Mouse (Mus musculus): ENCODE data around the gene Vtcn1.
"Not testable (repeated sequence)": the region's sequence is repeated elsewhere in the genome, so short reads cannot be mapped to it uniquely, and the experiment has no call there.

Gene Vtcn1

DNA sequence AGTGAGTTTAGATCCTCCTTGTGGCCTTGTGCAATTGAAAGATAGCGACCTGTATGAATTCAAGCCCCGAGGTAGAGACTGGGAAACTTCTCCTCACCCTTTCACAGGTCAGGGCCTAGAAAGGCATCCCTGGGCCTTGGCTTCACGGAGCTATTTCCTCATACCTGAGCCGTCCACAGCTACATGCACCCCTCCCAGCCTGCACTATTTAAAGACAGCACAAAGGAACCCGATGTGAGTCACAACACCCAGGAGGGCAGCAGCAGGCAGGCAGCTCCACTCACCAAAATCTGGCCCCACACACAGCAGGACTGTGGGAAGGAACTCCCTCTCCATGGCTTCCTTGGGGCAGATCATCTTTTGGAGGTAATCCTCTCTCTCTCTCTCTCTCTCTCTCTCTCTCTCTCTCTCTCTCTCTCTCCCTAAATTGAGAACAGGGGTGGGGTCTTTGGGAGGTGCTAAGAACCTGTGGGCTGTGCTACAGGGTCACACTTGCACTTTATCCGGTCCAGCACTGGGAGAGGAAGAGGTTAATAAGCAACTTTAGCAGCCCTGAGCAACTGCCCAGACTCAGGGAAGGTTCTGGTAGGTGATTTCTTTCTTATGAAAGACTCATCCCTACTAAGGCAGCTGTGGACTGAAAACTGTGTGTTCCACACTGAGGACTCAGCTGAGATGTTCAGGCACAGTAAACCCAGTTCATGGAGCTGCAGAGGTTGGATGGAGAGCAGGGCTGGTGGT is at the start of gene Vtcn1:
TSS of gene Vtcn1 (plus strand) at position 235 of the 741 bp plus-strand sequence.
- peak; percentile 22 to 33 for DNase-seq

DNA sequence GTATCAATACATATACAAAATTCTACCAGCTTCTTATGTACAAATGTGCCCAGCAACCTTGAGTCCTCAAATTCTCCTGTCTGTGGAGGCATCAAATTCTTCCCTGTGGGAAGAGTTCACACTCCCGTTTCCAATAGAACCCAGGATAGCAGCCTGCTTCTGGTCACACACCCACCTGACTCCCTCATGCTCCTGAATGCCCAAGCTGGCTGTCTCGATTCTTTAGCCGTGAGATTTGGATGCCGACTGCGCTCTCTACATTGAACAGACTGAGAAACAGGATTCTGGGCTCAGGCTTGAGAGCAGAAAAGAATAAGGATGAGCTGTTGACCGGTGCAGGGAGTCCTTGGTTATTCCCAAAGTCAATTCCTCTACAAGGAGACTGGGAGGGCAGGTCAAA is 48.3 kb upstream of the Vtcn1 start:
- DNase-seq, result no peak

DNA sequence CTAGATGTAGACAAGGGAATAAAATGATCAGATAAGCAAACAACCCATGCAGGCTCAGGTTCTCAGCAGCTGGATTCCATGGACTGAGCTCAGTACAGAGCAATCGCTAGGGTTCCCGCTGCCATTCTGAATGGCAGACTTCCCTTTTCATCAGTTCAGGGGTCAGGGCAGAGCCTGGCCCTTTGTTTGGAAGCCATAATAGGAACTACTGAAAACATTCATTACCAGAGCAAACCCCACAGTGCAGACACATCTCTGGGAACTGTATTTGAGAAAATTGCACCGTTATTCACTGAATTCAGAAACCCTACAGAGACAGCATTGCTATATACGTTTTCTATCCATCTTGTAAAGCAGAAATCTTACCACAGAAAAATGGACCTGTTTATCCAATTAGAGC is 47.7 kb upstream of the Vtcn1 start:
- DNase-seq, result no peak

DNA sequence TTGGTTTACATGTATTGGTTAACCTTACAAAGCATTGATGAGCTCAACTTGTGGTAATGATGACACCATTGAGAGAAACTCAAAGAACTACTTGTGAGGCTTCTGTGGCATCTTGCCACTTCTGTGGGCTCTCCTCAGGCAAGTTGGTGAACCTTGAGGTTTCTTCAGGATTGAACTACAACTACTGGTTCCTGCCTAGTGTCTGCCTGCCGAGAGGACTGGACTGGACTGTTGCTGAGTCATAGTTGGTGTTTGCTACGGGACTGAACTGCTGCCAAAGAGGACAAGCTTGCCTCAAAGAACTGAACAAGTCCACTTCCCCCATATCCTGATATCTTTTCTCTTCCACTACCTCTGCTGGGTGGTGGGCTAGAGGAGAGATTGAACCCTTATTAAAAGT is 39.2 kb upstream of the Vtcn1 start:
- peak; percentile 11 to 20 for DNase-seq

DNA sequence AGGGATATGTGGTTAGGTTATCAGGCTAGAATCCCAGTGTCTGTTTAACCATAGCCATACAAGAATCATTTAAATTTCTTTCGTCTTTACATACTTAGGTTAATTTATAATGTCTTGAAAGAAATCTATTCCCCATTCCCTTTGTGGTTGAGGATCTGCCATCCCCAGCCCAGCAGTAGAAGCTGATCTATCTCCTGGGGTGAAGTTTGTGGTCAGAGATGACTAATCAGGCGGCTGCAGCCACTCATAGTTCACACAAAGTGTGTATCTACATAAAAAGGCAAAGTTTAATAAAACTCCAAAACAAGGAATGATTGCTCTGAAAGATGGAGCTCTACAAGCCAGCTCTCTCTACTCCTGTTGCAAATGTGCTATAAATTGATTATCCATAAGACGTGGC is 33.6 kb upstream of the Vtcn1 start:
- no peak for DNase-seq

DNA sequence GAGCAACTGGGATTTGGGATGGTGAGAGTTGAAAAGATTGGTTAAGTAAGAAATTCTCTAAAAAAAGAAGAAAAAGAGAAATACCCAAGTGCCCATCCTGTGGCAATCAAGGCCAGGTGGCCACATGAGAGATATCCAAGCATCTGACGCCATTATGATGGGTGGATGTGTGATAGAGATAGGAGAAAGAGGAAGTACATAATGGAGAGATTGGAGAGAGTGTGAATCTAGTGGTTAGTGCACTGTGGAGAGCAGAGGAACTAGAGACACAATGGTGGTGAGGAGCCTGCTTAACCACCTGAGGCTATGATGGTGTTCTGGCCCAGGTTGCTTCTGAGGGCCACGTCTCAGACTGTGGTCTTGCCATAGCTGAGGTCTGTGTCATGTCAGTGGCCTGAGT is 31.9 kb upstream of the Vtcn1 start:
- DNase-seq, result no peak

DNA sequence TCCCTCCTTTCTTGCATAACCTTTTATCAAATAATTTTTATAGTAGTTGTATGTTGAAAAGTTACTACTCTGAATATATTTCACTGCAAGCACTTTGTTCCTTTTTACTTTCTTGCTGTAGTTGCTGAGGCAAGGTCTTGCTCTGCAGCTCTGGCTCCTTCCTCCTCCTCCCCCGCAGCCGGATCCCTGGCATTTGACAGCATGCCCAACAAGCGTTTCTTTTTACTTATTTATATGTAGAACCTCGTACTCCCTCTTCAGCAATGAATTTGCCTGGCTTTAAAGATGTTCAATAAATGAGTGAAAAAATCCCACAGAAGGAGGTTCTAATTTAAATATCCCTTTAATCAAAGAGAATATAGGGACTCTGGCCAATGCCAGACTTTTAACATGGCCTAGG is 28.7 kb upstream of the Vtcn1 start:
- no peak for DNase-seq

DNA sequence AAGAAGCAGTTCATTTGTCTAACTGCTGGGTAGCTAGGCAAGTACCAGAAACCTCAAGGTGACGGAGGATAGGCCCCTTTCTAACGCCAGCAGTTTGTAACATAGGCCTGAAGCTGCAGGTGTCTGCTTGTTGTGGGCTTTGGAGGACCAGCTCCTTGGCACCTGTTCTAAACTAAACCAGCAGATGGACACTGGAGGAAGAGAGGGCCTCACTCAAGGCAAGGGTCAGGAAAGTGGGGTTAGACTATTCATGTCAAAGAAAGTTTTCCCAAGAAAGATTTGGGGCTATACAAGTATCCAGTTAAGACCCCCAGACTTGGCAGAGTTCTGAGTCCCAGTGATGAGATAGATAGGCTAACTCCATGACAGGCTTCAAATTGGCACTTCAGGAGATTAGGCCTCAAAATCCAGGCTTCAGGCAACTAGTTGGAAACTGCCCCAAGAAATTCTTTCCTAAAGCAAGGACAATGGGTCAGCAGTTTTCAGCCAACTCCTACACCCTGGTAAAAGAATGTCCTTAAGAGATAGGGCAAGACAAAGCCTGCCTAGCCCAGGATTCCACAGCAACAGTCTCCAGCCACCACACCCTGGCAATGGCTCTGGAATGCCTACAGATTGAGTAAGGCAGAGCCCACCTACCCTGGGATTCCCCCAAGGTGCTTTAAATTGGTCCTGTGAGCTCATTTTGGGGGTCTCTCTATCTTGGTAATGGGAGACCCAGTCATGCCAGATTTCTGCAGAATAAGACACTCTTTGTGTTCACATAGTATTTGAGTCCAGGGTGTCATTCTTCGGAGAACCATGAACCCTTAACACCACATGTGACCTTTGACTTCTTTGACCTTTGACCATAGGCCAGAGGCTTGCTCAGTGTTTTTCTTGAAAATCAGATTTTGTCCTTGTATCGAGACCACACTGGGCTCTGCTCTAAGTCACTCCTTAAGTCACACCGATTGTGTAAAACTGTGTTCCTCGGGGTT is 27.8 kb upstream of the Vtcn1 start:
- no peak for DNase-seq

DNA sequence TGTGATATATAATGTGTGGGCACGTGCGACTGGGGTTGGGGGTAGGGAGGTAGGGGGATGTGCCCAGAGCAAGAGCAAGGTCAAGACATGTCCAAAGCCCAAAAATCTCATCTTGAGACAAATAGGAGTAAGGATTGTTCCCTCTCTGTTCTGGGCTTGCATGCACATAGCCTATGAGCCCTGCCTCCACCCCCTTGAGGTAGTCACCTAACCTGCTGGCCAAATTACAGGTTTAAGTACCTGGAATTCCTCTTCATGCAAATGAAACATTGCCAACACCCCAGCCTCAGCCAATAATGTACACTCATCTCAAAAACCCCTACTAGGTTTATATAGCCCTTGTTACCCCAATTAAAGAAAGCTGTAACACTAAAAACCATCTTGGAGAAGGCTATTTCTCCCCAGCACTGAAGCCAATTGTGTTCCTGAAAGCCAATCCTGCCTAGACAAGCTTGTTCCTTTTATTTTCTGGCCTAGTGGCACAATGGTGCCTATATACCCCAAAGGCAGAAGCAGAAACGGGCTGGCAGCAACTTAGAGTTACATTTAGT is 26.3 kb upstream of the Vtcn1 start:
- DNase-seq, result no peak

DNA sequence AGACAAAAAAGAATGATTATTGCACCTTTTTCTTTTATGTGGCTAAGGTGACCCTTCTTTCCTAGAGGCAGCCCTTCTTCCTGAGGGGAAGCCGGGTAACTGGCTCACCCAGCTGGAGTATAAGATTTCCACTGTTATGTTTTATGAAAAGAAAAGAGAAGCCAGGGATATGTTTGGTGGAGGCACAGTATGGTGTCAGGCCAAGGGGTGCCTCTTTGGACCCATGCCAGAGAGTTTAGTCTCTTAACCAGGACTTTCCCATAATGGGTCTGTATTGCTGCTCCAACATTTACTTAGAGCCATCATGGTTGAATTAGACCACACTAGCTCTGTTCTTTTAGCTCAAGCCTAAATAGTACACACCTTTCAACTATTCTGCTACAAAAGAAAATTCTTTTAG is 20.3 kb upstream of the Vtcn1 start:
- no peak for DNase-seq

DNA sequence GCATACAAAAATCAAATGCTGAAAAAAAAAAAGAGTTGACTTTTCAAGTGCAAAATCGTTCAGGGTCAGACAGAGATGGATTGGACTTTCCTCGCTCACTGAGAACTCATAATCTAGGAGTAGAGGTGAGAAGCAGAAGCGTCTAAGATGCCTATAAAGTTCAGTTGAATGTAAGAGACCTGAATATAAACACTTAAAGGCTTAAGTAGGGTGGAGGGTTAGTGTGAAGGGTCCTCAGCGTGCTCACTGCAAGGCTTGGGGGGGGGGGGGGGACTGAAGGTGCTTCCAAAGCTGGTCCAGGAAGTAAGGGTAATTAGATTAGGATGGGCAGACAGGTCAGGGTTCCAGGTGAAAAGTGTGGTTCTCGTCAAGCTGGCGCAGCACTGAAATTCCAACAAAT is 19.3 kb upstream of the Vtcn1 start:
- DNase-seq, result no peak

DNA sequence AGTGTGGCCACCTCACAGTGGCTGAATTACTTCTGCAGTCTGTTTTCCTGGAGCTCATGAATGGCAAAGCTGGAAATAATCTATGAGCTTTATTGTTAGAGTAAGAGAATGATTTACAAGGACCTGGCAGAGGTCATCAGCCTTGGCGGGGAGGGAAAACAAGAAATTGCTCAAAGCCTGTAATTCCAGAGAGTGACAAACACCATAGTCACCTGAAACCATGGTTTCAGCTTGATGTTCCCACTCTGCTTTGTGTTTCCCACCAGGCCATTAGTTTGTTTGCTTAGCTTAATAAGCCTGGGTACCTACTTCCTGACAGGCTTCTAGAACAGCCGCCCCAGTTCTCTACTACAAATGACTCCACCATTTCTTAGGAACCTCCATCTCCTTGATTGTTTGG is 14.8 kb upstream of the Vtcn1 start:
- DNase-seq, result peak in 1 of 2 experiments; percentile 5

DNA sequence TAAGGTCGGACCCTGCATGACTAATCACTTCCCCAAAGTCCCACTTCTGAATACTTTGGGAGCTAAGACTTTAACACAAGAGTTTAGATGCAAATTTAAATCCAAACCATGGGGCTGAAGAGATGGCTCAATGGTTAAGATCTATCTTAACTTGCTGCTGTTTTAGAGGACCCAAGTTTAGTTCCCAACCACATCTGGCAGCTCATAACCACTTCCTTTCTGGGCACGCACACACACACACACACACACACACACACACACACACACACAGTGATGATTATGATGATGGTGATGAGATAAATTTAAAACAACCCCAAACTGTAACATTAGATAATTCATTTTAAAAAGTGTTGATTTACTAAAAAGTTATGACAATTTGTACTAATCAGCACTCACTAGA is 13.4 kb upstream of the Vtcn1 start:
- no peak for DNase-seq

DNA sequence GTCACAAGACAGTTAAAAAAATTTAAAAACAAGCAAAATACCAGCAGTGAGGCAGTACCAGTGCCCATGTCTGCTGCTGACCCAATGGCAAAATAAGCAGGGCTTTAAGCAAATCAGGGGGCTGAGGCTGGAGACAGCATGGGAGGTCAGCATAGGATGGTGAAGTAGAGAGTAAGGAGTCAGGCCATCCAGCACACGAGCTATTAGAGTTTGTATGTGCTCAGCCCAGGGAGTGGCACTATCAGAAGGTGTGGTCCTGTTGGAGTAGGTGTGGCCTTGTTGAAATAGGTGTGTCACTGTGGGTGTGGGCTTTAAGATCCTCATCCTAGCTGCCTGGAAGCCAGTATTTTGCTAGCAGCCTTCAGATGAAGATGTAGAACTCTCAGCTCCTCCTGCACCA is 9.8 kb upstream of the Vtcn1 start:
- DNase-seq, result not testable (repeated sequence)

DNA sequence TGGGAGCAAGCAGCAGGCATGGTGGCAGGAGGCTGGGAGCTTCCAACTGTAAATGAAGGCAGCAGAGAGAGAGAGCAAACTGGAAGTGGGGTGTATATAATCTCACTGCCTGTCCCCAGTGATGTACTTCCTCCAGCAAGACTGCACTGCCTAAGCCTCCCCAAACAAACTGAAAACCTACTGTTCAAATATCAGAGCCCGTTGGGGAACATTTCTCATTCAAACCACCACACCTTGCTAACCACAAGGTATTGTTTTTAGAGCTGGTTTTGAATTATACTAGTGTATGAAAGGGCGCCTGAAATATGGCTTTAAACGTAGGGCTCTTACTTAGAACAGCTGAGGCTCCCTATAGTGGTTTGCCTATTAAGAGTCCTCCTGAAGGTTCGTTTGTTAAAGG is 6.5 kb upstream of the Vtcn1 start:
- no peak for DNase-seq

DNA sequence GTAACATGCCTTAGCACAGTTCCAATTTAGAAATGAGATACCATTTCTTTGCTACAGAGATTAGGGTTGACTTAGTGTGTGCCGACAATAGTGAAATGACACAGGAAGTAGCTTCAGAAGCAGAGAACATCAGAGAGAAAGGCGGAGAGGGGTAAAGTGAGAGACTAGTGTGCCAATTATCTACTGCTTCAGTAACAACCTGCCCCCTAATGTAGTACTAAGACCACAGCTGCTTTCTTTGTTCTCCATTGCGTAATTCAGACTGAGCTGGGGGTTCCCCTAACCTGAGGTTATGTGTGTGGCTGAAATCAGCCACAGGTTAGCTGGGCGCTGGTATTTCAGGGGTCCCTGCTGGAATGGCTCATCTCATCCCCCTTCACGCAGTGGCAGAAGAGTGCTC is 5.7 kb upstream of the Vtcn1 start:
- no peak for DNase-seq

DNA sequence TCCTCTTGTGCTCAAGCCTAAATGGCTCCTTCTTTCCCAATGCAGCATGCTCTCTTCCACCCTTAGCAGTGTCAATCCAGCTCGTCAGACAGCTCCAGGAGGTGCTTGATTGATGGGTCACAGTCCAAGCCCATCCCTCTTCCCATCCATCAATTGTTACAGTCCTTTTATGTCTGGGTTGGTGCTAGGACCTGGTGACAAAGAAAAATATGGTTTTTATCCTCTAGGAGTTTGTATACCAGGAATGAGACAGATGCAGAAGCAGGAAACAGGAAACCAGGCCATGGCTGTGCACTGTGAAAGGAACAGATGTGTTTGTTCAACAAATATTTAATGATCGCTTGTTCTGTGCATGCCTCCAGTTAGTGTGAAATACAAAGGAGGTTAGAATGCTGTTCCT is 4.4 kb upstream of the Vtcn1 start:
- DNase-seq, result no peak

DNA sequence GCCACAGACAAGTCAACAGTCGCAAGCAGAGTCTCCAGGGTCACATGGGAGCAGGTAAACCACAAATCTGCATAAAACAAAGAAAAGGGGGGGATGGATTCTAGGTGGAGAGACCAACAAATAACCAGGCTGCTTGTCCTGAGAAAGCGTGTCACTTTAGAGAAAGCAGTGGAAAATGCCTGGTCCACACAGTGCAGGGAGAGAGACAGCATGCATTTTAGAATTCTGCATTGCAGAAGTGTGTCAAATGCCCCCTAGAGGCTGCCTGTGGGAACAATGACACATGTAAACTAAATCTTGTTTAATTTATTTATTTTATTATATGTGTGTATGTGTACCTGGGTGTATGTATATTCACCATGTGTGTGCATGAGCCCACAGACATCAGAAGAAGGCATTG is 4.0 kb upstream of the Vtcn1 start:
- DNase-seq, result peak in 1 of 2 experiments; percentile 33

DNA sequence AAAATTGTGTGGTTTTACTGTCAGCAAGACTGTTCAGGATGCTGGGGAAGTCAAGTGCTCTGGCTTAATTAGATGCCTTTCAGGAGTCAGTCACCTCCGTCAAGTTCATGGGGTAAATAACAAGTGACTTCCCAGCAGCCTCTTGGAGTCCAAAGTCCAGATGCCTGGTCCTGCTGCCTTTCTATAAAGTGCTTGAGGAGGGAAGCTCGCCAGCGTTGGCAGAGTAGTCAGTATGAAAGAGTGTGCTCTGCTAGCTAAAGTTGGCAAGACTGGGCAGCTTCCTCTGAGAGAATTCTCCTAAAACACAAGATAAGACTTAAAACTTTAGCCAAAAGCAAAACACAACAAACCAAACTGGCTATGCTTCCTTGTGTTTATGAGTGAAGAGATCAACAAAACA is 18.5 kb downstream of the Vtcn1 start:
- DNase-seq, result peak; percentile 72 to 75

DNA sequence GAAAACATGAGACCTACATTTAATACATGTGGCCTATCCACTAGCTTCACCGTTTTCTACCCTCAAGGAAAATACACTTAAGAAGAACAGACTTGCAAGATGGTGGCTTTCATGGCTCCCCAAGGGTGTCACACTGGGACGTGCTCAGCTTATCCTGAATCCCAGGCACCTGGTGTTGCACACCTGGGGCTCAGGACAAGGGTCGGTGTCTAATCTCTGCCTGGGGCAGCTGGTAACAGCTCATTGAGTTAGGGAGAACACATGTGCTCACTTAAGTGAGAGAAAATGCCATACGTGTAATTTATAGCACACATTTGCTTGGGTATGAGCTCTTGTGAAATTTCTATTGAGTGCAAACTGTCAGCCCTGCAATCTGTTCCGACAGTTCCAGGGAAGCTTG is 19.1 kb downstream of the Vtcn1 start:
- DNase-seq, result no peak

DNA sequence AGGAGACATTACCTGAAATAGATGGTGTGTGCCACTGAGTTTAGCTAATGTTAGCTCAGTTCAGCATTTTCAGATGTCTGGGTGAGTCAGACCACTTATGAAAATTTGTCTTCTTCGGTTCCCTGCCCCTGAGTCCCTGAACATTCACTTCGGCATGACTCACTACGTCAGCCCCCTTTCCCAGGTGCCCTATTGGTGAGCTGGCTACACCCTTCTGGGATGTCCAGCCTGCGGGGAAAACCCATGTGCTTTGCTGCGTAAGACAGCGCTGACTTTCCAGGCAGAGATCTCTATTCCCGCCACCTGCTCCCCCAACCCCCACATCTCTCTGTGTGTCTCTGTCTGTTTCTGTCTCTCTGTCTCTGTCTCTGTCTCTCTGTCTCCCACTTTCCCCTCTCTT is 23.1 kb downstream of the Vtcn1 start:
- DNase-seq, result no peak

DNA sequence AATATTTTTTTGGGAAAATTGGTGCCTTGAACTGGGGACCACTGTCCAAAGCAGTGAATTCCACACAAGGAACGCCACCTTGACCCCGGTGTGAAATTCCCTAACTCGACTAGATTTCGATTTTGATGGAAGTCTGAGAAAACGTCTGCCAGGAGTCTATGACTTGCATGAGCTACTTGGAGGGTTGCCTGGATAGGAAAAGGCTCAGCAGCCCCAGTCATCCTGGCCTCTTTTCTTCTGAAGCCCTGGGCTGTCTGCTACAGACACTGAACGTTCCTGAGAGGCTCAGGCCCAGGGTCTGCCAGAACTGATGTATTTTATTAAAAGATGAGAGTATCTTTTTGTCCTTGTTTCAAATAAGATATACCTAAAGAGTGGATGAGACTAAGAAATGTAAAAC is 25.2 kb downstream of the Vtcn1 start:
- DNase-seq, result no peak

DNA sequence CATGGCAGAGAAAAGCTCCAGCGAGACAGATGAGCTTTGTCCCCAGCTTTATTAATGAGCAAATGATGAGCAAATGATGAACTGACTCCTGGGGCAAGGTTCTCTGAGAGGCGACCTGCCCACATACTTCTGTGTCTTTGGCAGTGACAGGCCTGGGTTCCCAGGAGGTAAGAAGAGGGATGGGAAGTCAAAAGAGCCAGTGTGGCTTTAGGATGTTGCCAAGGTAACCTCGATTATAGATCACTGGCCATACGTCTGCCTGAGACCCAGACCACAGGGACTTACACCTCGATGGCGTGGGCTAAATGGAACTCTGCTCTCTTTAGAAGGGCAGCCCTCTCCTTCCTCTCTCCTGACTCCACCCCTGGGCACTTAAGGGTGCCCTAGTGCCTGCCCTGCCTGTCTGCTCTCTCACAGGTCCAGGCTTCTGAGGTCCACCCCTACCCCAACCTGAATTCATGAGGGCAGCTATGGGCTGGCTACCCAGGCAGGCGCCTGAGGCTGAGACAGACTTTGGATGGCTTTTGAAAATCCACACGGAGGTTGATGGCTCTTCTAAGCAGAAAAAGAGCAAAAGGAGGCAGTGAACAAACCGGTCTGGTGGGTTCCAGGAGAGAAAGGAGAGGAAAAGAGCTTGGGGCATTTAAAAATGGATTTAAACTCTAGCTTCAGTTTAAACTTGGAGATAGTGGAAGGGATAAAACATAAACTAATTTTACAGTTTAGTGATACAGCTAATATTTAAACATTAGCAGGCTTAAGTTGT is 31.0 kb downstream of the Vtcn1 start:
- DNase-seq, result peak in 1 of 2 experiments; percentile 8
